Mouse (Mus musculus): Measurements from ENCODE around the gene Atg4c. TPM values are rescaled to one million over a fixed set of nuclear protein-coding genes. Genes with fewer than 3 reads are reported as not detected.

Gene Atg4c
- polyA plus RNA-seq, 1 experiment from 2014 or later: 8.4 TPM

DNA sequence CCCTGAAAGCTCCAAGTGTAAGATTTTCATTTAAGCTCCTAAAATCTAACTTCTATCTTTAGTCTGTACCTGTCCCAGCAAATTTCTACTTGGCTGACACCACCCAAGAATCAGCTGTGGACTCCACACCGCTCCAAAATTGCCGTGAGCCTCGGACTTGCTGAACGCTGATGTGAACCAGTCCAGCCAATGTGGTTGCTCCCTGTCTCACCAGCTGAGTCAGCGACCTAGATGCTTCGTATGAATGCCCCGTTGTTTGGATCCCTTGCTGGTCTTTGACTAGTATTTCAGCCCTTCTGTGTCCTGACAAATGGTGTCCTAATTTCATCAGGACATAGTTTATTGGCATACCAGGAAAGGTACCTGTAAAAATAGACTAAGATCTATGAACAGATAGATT lies 19.5 kb upstream of the Atg4c start:
- Histone ChIP-seq H3K27me3 (replicated peaks) (no peaks in the 10 kb centered on the region), H3K4me3 (no peak overlapping the region), H3K4me1 (no peaks in the 10 kb centered on the region), H3K4me2 (no peak overlapping the region), H3K27ac (replicated peaks) (no peak overlapping the region), H3K9me3 (no peaks in the 10 kb centered on the region), H3K9ac (no peak overlapping the region), H3K36me3 (no peaks in the 10 kb centered on the region)
- no peak for ATAC-seq (ENCODE audit: extremely low read depth, insufficient number of reproducible peaks, low FRiP score, low TSS enrichment)
- 82% methylated on average over 7 of the region's 7 CpGs for WGBS

DNA sequence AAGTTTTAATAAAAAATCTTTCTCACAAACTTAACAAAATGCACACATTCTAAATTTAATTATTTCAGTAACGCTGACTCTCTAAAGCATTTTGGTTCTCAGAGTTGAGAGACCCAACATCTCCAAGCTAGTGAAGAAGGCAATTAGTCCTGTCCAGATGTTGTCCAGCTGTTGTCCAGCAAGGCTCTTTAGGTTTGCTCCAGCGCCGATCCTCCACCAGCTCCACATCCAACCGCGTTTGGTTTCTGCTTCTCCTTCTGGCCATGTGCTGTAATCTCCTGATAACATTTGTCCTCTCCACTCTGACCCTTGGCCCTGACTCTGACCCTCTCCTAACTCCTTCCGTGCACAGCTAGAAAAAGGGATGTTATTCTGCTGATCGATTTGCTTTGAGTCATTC lies 16.9 kb upstream of the Atg4c start:
- H3K4me1 ChIP-seq: peaks cover 8% of the 10 kb centered on the region; the same call in 1 of the 2 replicates
- H3K9me3 ChIP-seq: no peaks in the 10 kb centered on the region
- no peaks in the 10 kb centered on the region for H3K27me3 ChIP-seq (replicated peaks)
- H3K36me3 ChIP-seq: no peaks in the 10 kb centered on the region
- ATAC-seq (ENCODE audit: extremely low read depth, insufficient number of reproducible peaks, low FRiP score, low TSS enrichment): no peak
- H3K9ac ChIP-seq: no peak overlapping the region
- no peak overlapping the region for H3K27ac ChIP-seq (replicated peaks)
- no peak overlapping the region for H3K4me3 ChIP-seq
- 56% methylated on average over 7 of the region's 7 CpGs for WGBS
- no peak overlapping the region for H3K4me2 ChIP-seq

DNA sequence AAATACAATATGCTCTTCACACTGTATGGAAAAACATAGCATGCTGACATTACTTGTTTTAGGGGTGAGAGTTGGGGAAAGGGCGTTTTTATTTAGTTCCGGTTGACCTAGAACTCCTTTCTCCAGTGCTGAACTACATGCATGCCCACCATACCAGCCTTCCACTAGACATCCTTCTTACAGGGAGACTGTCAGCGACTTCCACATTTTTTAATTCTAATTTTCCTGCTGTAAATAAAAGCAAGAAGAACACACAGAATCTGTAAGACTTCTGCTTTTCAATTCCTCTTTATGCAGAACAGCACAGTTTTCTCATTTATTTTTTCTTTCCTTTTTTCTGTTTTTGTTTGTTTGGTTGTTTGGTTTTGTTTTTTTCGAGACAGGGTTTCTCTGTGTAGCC lies 16.5 kb upstream of the Atg4c start:
- WGBS: 76% methylated on average over 4 of the region's 4 CpGs
- no peak for ATAC-seq (ENCODE audit: extremely low read depth, insufficient number of reproducible peaks, low FRiP score, low TSS enrichment)

DNA sequence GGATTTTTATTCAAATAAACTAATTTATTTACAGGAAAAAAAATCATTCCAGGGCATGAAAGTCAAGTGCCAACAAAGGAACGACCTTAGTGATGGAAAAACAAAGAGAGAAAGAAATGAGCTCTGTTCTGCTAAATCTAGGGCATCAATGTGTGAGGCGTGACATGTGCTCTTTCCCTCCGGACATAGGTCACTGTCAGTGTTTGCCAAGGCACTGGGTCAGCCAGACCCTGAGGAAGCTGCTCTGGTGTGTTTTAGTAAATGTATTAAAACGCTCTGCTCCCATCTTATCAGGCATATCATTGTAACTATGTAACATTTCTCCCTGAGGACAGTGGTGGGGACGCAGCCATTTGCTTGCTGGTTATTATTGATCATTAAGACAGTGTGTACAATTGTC lies 14.9 kb upstream of the Atg4c start:
- Histone ChIP-seq H3K4me3 (no peak overlapping the region), H3K9me3 (no peaks in the 10 kb centered on the region), H3K36me3 (no peaks in the 10 kb centered on the region), H3K27me3 (replicated peaks) (no peaks in the 10 kb centered on the region), H3K4me1 (peaks cover 8% of the 10 kb centered on the region; the same call in 1 of the 2 replicates), H3K4me2 (no peak overlapping the region), H3K27ac (replicated peaks) (no peak overlapping the region), H3K9ac (no peak overlapping the region)
- no peak for ATAC-seq (ENCODE audit: extremely low read depth, insufficient number of reproducible peaks, low FRiP score, low TSS enrichment)
- 72% methylated on average over 5 of the region's 5 CpGs for WGBS

More for the DNA sequence above, 16.5 kb upstream of the Atg4c start:
- Histone ChIP-seq H3K9ac (no peak overlapping the region), H3K4me2 (no peak overlapping the region), H3K9me3 (no peaks in the 10 kb centered on the region), H3K27ac (replicated peaks) (no peak overlapping the region), H3K4me1 (peaks cover 8% of the 10 kb centered on the region; the same call in 1 of the 2 replicates), H3K4me3 (no peak overlapping the region), H3K27me3 (replicated peaks) (no peaks in the 10 kb centered on the region), H3K36me3 (no peaks in the 10 kb centered on the region)

DNA sequence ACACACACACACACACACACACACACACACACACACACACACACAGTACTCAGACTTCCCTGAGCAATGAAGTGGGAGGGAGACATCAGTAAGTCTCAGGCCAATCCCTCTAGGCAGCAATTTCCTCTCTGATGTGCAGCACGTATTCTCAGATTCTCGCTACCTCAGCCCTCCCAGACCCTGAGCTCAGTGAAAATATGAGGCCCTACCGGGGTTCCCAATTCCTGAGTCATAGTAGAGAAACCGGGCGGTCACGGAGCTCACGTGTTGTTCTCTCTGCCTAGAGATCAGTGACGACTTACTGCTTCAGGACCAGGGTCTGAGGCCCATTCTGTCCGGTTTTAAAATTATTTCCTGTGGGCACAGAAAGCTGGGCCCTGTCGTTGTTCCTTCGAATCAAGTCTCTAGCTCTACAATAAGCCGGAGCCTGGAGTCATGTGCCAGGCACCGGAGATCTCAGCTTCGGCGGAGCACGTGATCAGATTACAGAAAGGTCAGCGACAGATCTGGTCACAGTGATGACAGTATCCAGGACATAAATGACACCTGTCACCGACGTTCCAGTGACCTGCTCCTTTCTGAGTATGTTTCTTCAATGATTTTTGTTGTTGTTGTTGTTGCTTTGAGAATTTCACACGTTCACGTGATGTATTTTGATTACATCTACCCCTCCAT lies 14.2 kb upstream of the Atg4c start:
- Histone ChIP-seq H3K27ac (replicated peaks) (no peak overlapping the region), H3K27me3 (replicated peaks) (no peaks in the 10 kb centered on the region), H3K4me1 (peaks cover 8% of the 10 kb centered on the region; the same call in 1 of the 2 replicates), H3K4me2 (peak overlapping the region; percentile 16; the same call in 1 of the 2 replicates), H3K9ac (0 out of 2 replicates have a peak overlapping the region, but pooled peaks have one; percentile 1), H3K4me3 (no peak overlapping the region), H3K9me3 (no peaks in the 10 kb centered on the region), H3K36me3 (no peaks in the 10 kb centered on the region)
- 45% methylated on average over 21 of the region's 21 CpGs for WGBS
- ATAC-seq (ENCODE audit: extremely low read depth, insufficient number of reproducible peaks, low FRiP score, low TSS enrichment): no peak

DNA sequence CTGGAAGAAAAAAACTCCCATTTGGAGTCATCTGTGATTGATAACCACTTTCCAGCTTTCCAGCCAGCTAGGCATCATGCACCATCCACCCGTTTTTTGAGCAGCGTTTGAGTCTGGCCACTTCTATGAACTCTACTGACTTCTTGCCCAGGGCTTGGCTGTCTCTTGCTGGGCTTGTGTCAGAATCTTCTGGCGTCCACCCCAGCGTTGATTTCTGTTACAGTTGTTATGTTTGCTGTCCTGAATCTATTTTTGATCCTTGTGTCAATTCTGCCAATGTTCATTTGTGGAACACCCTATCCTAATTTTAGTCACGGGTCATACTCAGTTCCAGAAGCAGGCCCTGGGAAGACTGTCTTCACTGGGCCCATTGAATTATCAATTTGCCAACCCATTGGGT lies 12.8 kb upstream of the Atg4c start:
- Histone ChIP-seq H3K9me3 (no peaks in the 10 kb centered on the region), H3K4me2 (no peak overlapping the region), H3K27ac (replicated peaks) (no peak overlapping the region), H3K4me3 (no peak overlapping the region), H3K36me3 (no peaks in the 10 kb centered on the region), H3K9ac (no peak overlapping the region), H3K4me1 (peaks cover 8% of the 10 kb centered on the region; the same call in 1 of the 2 replicates), H3K27me3 (replicated peaks) (no peaks in the 10 kb centered on the region)
- 59% methylated on average over 5 of the region's 5 CpGs for WGBS
- no peak for ATAC-seq (ENCODE audit: extremely low read depth, insufficient number of reproducible peaks, low FRiP score, low TSS enrichment)

DNA sequence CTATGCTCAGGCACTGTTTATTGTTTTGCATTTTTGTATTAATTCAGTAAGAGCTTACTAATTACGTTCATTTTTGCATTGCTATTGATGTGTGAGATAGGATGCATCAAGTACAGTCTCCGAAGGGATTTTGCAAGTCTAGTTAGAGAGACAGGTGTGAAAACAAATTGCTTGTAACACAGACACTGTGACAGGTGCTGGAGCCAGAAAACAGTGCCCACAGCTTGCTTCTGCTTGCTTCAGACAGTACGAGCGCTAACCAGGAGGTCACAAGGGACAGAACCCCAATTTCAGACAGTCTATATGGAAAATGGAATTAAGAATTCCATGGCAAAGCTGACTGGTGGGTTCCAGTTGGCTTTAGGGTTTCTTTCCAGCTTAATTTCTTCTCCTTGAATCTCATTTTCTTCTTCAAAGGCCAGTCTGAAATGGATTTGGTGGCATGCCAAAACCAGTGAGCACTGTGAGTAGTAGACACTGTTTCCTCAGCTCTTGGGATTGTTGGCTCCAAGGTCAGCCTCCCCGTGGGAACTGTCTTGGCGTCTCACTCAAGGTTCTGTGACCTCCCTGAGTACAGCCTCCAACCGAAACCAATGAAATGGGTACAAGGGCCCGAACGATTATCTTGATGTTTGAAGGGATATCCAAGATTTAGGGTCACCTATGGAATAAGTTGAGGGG lies 11.9 kb upstream of the Atg4c start:
- Histone ChIP-seq H3K9me3 (no peaks in the 10 kb centered on the region), H3K4me1 (peaks cover 8% of the 10 kb centered on the region; the same call in 1 of the 2 replicates), H3K4me3 (no peak overlapping the region), H3K27ac (replicated peaks) (no peak overlapping the region), H3K36me3 (no peaks in the 10 kb centered on the region), H3K9ac (no peak overlapping the region), H3K4me2 (no peak overlapping the region), H3K27me3 (replicated peaks) (no peaks in the 10 kb centered on the region)
- 68% methylated on average over 9 of the region's 9 CpGs for WGBS
- no peak for ATAC-seq (ENCODE audit: extremely low read depth, insufficient number of reproducible peaks, low FRiP score, low TSS enrichment)

DNA sequence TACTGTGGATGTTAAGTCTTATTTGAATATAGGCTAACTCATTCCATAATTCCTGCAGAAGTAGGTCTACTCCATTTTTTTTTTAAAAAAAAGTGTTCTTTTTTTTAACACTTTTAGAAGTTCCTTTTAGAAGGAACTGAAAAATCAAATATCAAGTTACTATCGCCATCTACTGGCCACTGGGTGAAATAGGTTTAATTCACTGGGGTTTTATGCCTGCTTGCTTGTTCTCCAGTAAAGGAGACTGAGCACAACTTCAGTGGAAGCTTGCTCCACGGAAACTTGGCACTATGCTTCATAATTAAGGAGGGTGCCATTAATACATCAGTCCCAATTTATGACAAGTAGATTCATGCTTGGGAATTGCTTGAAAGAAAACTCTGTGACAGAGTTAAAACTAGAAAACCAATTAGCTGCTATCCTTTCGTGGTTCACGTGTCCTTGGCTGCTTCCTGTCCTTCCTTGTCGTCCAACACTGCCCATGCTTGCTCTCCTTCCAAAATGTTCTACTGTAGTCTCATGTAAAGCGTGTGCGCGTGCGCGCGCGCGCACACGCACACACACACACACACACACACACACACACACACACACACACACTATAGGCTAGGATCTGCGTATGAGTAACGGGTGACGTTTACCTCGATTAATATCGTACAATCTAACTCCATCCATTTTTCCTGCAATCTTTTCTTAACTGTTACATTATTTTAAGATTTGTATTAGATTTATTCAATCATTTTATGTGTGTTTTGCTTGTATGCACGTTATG lies 10.9 kb upstream of the Atg4c start:
- 79% methylated on average over 20 of the region's 20 CpGs for WGBS
- Histone ChIP-seq H3K9me3 (no peaks in the 10 kb centered on the region), H3K4me3 (no peak overlapping the region), H3K9ac (no peak overlapping the region), H3K36me3 (no peaks in the 10 kb centered on the region), H3K27ac (replicated peaks) (no peak overlapping the region), H3K4me1 (peaks cover 8% of the 10 kb centered on the region; the same call in 1 of the 2 replicates), H3K27me3 (replicated peaks) (no peaks in the 10 kb centered on the region), H3K4me2 (no peak overlapping the region)
- no peak for ATAC-seq (ENCODE audit: extremely low read depth, insufficient number of reproducible peaks, low FRiP score, low TSS enrichment)

DNA sequence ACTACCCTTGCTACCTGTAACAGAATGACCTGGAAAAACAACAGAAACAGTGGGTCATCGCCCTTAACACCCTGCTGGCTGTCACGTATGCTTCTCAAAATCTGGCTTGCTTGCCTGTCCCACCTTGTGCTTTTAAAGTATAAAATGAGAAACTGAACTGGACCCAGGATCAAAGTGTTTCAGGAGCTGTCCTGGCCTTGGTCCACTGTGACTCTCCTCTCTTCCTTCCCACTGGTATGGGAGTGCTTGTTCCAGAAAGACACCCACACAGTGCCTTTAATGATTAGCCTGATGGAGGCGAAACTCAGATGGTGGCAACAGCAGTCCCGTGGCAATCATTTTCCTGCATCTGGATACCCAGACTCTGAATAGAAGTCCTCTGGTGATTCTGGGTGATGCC lies 9.1 kb upstream of the Atg4c start:
- Histone ChIP-seq H3K27me3 (replicated peaks) (no peaks in the 10 kb centered on the region), H3K4me3 (no peak overlapping the region), H3K9me3 (no peaks in the 10 kb centered on the region), H3K27ac (replicated peaks) (no peak overlapping the region), H3K9ac (no peak overlapping the region), H3K36me3 (no peaks in the 10 kb centered on the region), H3K4me1 (peaks cover 4% of the 10 kb centered on the region; the same call in 1 of the 2 replicates), H3K4me2 (no peak overlapping the region)
- ATAC-seq (ENCODE audit: extremely low read depth, insufficient number of reproducible peaks, low FRiP score, low TSS enrichment): no peak
- WGBS: 65% methylated on average over 4 of the region's 4 CpGs

DNA sequence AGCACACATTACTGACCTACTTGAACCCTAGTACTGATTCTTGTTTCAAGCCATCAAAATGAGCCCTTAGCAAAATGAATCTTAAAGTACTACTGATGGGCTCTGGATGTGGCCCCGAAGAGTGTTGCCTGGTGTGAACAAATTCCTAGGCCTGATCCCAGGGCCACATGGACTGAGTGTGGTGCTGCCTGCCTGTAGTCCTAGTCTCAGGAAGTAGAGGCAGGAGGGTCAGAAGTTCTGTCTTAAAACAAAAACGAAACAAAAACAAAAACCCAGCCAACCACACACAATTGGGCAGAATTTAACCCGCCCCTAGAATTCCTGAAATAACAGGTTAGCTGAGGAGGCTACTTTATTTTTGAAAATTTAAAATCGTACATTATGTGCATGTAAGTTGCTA lies 8.4 kb upstream of the Atg4c start:
- no peaks in the 10 kb centered on the region for H3K9me3 ChIP-seq
- H3K27ac ChIP-seq (replicated peaks): no peak overlapping the region
- no peak overlapping the region for H3K9ac ChIP-seq
- no peak for ATAC-seq (ENCODE audit: extremely low read depth, insufficient number of reproducible peaks, low FRiP score, low TSS enrichment)
- no peak overlapping the region for H3K4me2 ChIP-seq
- H3K36me3 ChIP-seq: no peaks in the 10 kb centered on the region
- no peaks in the 10 kb centered on the region for H3K4me1 ChIP-seq
- no peak overlapping the region for H3K4me3 ChIP-seq
- WGBS: 63% methylated on average over 4 of the region's 4 CpGs
- H3K27me3 ChIP-seq (replicated peaks): no peaks in the 10 kb centered on the region

DNA sequence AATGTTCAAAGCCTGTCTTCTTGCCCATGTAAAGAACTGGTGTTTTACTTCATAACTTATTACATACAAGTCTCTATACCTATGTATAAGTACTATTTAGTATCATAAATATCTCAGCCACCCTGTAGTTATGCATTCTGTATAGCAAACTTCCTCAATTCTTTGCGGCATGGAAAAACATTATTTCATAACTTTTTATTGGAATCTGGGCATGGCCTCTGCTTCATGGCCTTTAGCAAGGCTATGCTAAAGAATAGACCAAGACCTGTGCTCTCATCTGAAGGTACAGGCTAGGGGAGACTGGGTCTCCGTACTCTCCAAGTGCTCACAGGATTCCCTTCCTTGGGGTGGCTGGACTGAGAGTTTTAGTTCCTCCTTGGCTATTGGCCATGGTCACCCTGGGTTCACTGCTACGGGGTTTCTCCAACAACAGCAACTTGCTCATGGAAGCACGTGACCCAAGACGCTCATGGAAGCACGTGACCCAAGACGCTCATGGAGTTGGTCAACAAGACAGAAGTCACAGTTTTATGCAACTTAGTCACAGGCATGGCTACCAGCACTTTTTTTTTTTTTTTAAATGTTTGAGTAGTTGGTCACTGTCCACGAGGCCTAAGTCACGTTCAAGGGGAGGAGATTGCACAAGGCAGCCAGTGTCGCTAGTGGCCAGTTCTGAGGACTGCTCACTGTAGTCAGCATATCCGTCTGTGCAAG lies 7.2 kb upstream of the Atg4c start:
- H3K27ac ChIP-seq (replicated peaks): no peak overlapping the region
- H3K4me1 ChIP-seq: no peaks in the 10 kb centered on the region
- 88% methylated on average over 11 of the region's 11 CpGs for WGBS
- no peak overlapping the region for H3K9ac ChIP-seq
- no peaks in the 10 kb centered on the region for H3K9me3 ChIP-seq
- no peaks in the 10 kb centered on the region for H3K36me3 ChIP-seq
- H3K4me2 ChIP-seq: no peak overlapping the region
- no peaks in the 10 kb centered on the region for H3K27me3 ChIP-seq (replicated peaks)
- H3K4me3 ChIP-seq: no peak overlapping the region
- no peak for ATAC-seq (ENCODE audit: extremely low read depth, insufficient number of reproducible peaks, low FRiP score, low TSS enrichment)

Measured in heart, embryonic 13.5 days (tissue).